8 mouse cellular contexts compared by ENCODE assay signal in genomic region chr8:114773461-114774414, GRCm38 (mm10).
DNase-seq lines count a peak whose midpoint lies in the region; ATAC-seq lines count a peak whose summit lies in the region.
"Had no signal": no experiment of that assay in that cellular context is flagged by ENCODE, and none has a peak within 500 bp of the region (broad histone marks: within the 10 kb centered on the region; RNA-seq: fewer than 3 reads in every experiment).

No protein-coding gene starts in this region.

- peaks cover 36% of the 10 kb centered on the region for H3K4me1 ChIP-seq in liver, embryonic 12.5 days

- no peak overlapping the region for H3K4me2 ChIP-seq in liver, embryonic 12.5 days

- WGBS in liver, embryonic 12.5 days (ENCODE audit: insufficient replicate concordance): 68% methylated on average over 23 of the region's 23 CpGs

- no peaks in the 10 kb centered on the region for H3K36me3 ChIP-seq in liver, embryonic 12.5 days

- no peak for ATAC-seq in liver, embryonic 12.5 days

- no peak overlapping the region for H3K9ac ChIP-seq in liver, embryonic 12.5 days

- H3K27me3 ChIP-seq in liver, embryonic 12.5 days (replicated peaks): no peaks in the 10 kb centered on the region

- peak; percentile 94 for DNase-seq in brain, adult 2 months (ENCODE audit: low read depth, low spot score)
- DNase-seq in cerebellum, postnatal 4 days (ENCODE audit: low spot score in 2 of 2): peak; percentile 36 to 79
- peak; percentile 76 for DNase-seq in heart, adult 8-10 months (ENCODE audit: low spot score)
- DNase-seq in kidney, adult 9 months: peak; percentile 80
- DNase-seq in right cerebral cortex, postnatal 10 days (ENCODE audit: low spot score in 2 of 2): peak; percentile 71 to 77
- DNase-seq in embryo, embryonic 10.5 days (ENCODE audit: low spot score): no peak

- H3K9me3 ChIP-seq in liver, embryonic 12.5 days (replicated peaks): no peaks in the 10 kb centered on the region

- H3K4me3 ChIP-seq in liver, embryonic 12.5 days: no peak overlapping the region

- H3K27ac ChIP-seq in liver, embryonic 12.5 days: peak overlapping the region; percentile 30; the same call in 1 of the 2 replicates
- H3K27ac ChIP-seq: macrophage had no signal
